Mouse (Mus musculus) MEL (cell line): ENCODE measurements around the gene Hectd3. TPM values are rescaled to one million over a fixed set of nuclear protein-coding genes. Genes with fewer than 3 reads are reported as not detected.

Experiments
- DNase-seq: peaks from one replicate; pipeline ENCODE4 v3.0.0; 2011; ENCODE audit warnings: low read depth, low spot score
- H3K27ac ChIP-seq: 2 replicates; pipeline ENCODE4 v1.5.1; 2012; ENCODE audit warnings: low read depth, mild to moderate bottlenecking, control low read depth, low read length, moderate library complexity; ENCODE audit not compliant: control insufficient read depth
- H3K27me3 ChIP-seq, 2 experiments: fragments of 150-350 bp in 1 of 2; sonication (generic) in 1 of 2; 2 replicates each; pipeline ENCODE4 v1.6.1; 2012; ENCODE audit warnings: low read length in 2 of 2, mild to moderate bottlenecking in 2 of 2, improper control_type of control experiment in 1 of 2, moderate library complexity in 1 of 2; ENCODE audit not compliant: insufficient read depth in 2 of 2, control insufficient read depth in 1 of 2
- H3K36me3 ChIP-seq, 2 experiments: 2 replicates each; pipeline ENCODE4 v1.6.1; 2012 to 2014; ENCODE audit warnings: low read length in 2 of 2, improper control_type of control experiment in 1 of 2, inconsistent platforms in 1 of 2, mild to moderate bottlenecking in 1 of 2; ENCODE audit not compliant: insufficient read depth in 2 of 2, control insufficient read depth in 1 of 2
- H3K4me1 ChIP-seq, 2 experiments: fragments of 150-350 bp in 1 of 2; sonication (generic) in 1 of 2; 2 replicates each; pipeline ENCODE4 v1.6.1; 2012; ENCODE audit warnings: low read length in 2 of 2, improper control_type of control experiment in 1 of 2, mild to moderate bottlenecking in 1 of 2; ENCODE audit not compliant: insufficient read depth in 2 of 2, control insufficient read depth in 1 of 2
- H3K4me3 ChIP-seq, 2 experiments: fragments of 150-350 bp in 1 of 2; sonication (generic) in 1 of 2; 2 replicates each; pipeline ENCODE4 v1.5.1; 2012; ENCODE audit warnings: low read depth in 2 of 2, low read length in 2 of 2, mild to moderate bottlenecking in 2 of 2, moderate library complexity in 2 of 2, control low read depth in 1 of 2, improper control_type of control experiment in 1 of 2; ENCODE audit not compliant: control insufficient read depth in 1 of 2, insufficient read depth in 1 of 2
- H3K79me2 ChIP-seq: 2 replicates; pipeline ENCODE4 v1.6.1; 2012; ENCODE audit warnings: mild to moderate bottlenecking, low read length, moderate library complexity; ENCODE audit not compliant: control insufficient read depth, poor library complexity, insufficient read depth
- H3K9ac ChIP-seq: 2 replicates; pipeline ENCODE4 v1.6.1; 2012; ENCODE audit warnings: low read depth, mild to moderate bottlenecking, control low read depth, low read length, moderate library complexity; ENCODE audit not compliant: control insufficient read depth, poor library complexity, severe bottlenecking
- H3K9me3 ChIP-seq: fragments of 150-350 bp; sonication (generic); replicated peaks from 2 replicates; pipeline ENCODE4 v1.6.1; 2012; ENCODE audit warnings: mild to moderate bottlenecking, low read length, improper control_type of control experiment, moderate library complexity; ENCODE audit not compliant: insufficient read depth
- BHLHE40 ChIP-seq: IDR thresholded peaks from 2 replicates; pipeline ENCODE4 v1.6.1; 2012; ENCODE audit warnings: low read depth, mild to moderate bottlenecking, inconsistent platforms, low read length, improper control_type of control experiment, borderline replicate concordance
- CHD1 ChIP-seq: IDR thresholded peaks from 2 replicates; pipeline ENCODE4 v1.6.1; 2012; ENCODE audit warnings: low read depth, mild to moderate bottlenecking, inconsistent platforms, low read length, improper control_type of control experiment
- CTCF ChIP-seq, 3 experiments: IDR thresholded peaks in 2 of 3; conservative IDR thresholded peaks in 1 of 3; 2 replicates each; pipeline ENCODE4 v1.5.1; 2011 to 2012; ENCODE audit warnings: low read length in 3 of 3, low read depth in 2 of 3, mild to moderate bottlenecking in 2 of 3, improper control_type of control experiment in 1 of 3, inconsistent platforms in 1 of 3, mixed read lengths in 1 of 3, moderate library complexity in 1 of 3; ENCODE audit not compliant: control insufficient read depth in 1 of 3, insufficient read depth in 1 of 3, poor library complexity in 1 of 3, severe bottlenecking in 1 of 3
- E2F4 ChIP-seq: IDR thresholded peaks from 2 replicates; pipeline ENCODE4 v1.6.1; 2011; ENCODE audit warnings: low read depth, low read length, improper control_type of control experiment, borderline replicate concordance
- ELF1 ChIP-seq: IDR thresholded peaks from 2 replicates; pipeline ENCODE4 v1.6.1; 2014; ENCODE audit warnings: low read depth, mild to moderate bottlenecking, inconsistent platforms, low read length, improper control_type of control experiment, moderate library complexity
- EP300 ChIP-seq, 2 experiments: IDR thresholded peaks; 2 replicates each; pipeline ENCODE4 v1.6.1; 2011; ENCODE audit warnings: improper control_type of control experiment in 2 of 2, low read length in 2 of 2, low read depth in 1 of 2, mild to moderate bottlenecking in 1 of 2
- ETS1 ChIP-seq: IDR thresholded peaks from 2 replicates; pipeline ENCODE4 v1.6.1; 2012; ENCODE audit warnings: low read depth, mild to moderate bottlenecking, inconsistent platforms, low read length, improper control_type of control experiment, moderate library complexity
- GABPA ChIP-seq: IDR thresholded peaks from 2 replicates; pipeline ENCODE4 v1.6.1; 2012; ENCODE audit warnings: low read depth, mild to moderate bottlenecking, inconsistent platforms, low read length, improper control_type of control experiment, moderate library complexity
- GATA1 ChIP-seq: IDR thresholded peaks from 2 replicates; pipeline ENCODE4 v1.6.1; 2011; ENCODE audit warnings: low read depth, low read length, improper control_type of control experiment
- HCFC1 ChIP-seq: IDR thresholded peaks from 2 replicates; pipeline ENCODE4 v1.6.1; 2012; ENCODE audit warnings: low read depth, mild to moderate bottlenecking, inconsistent platforms, low read length, improper control_type of control experiment, moderate library complexity
- KAT2A ChIP-seq: conservative IDR thresholded peaks from 2 replicates; pipeline ENCODE4 v1.6.1; 2012; ENCODE audit warnings: low read depth, low read length, improper control_type of control experiment, inconsistent platforms
- MAFK ChIP-seq: IDR thresholded peaks from 2 replicates; pipeline ENCODE4 v1.6.1; 2011; ENCODE audit warnings: low read depth, mild to moderate bottlenecking, low read length, improper control_type of control experiment, borderline replicate concordance
- MAZ ChIP-seq: IDR thresholded peaks from 2 replicates; pipeline ENCODE4 v1.6.1; 2012; ENCODE audit warnings: low read depth, mild to moderate bottlenecking, inconsistent platforms, low read length, improper control_type of control experiment
- MEF2A ChIP-seq: IDR thresholded peaks from 2 replicates; pipeline ENCODE4 v1.6.1; 2014; ENCODE audit warnings: low read depth, mild to moderate bottlenecking, inconsistent platforms, low read length, improper control_type of control experiment; ENCODE audit not compliant: poor library complexity, insufficient replicate concordance, severe bottlenecking; ENCODE audit errors: extremely low read depth
- MYC ChIP-seq: IDR thresholded peaks from 2 replicates; pipeline ENCODE4 v1.6.1; 2011; ENCODE audit warnings: low read depth, mild to moderate bottlenecking, low read length, improper control_type of control experiment, moderate library complexity
- NRF1 ChIP-seq: IDR thresholded peaks from 2 replicates; pipeline ENCODE4 v1.6.1; 2014; ENCODE audit warnings: low read depth, mild to moderate bottlenecking, inconsistent platforms, low read length, improper control_type of control experiment, moderate library complexity; ENCODE audit not compliant: poor library complexity, insufficient read depth, severe bottlenecking
- POLR2A ChIP-seq, 2 experiments: IDR thresholded peaks; 2 replicates each; pipeline ENCODE4 v1.6.1; 2011 to 2012; ENCODE audit warnings: low read length in 2 of 2, mild to moderate bottlenecking in 2 of 2, control low read depth in 1 of 2, improper control_type of control experiment in 1 of 2, low read depth in 1 of 2, moderate library complexity in 1 of 2; ENCODE audit not compliant: control insufficient read depth in 1 of 2, insufficient read depth in 1 of 2, poor library complexity in 1 of 2
- POLR2AphosphoS2 ChIP-seq: IDR thresholded peaks from 2 replicates; pipeline ENCODE4 v1.6.1; 2011; ENCODE audit warnings: low read length, improper control_type of control experiment
- POLR2AphosphoS5 ChIP-seq: IDR thresholded peaks from 2 replicates; pipeline ENCODE4 v1.6.1; 2012; ENCODE audit warnings: low read depth, borderline replicate concordance, mild to moderate bottlenecking, inconsistent platforms, low read length, moderate library complexity, mixed read lengths
- RAD21 ChIP-seq: IDR thresholded peaks from 2 replicates; pipeline ENCODE4 v1.6.1; 2011; ENCODE audit warnings: mild to moderate bottlenecking, low read depth, low read length, improper control_type of control experiment
- RCOR1 ChIP-seq: IDR thresholded peaks from 2 replicates; pipeline ENCODE4 v1.6.1; 2012; ENCODE audit warnings: low read depth, mild to moderate bottlenecking, inconsistent platforms, low read length, improper control_type of control experiment
- SMC3 ChIP-seq: IDR thresholded peaks from 2 replicates; pipeline ENCODE4 v1.6.1; 2011; ENCODE audit warnings: low read depth, low read length, improper control_type of control experiment
- TAL1 ChIP-seq: IDR thresholded peaks from 2 replicates; pipeline ENCODE4 v1.6.1; 2012; ENCODE audit warnings: mild to moderate bottlenecking, inconsistent platforms, low read length, moderate library complexity, mixed read lengths
- TBP ChIP-seq: IDR thresholded peaks from 2 replicates; pipeline ENCODE4 v1.8.0; 2011; ENCODE audit warnings: low read depth, low read length, improper control_type of control experiment
- TCF12 ChIP-seq: IDR thresholded peaks from 2 replicates; pipeline ENCODE4 v1.6.1; 2014; ENCODE audit warnings: low read depth, mild to moderate bottlenecking, inconsistent platforms, low read length, improper control_type of control experiment, moderate library complexity
- USF2 ChIP-seq, 2 experiments: IDR thresholded peaks; 2 replicates each; pipeline ENCODE4 v1.6.1; 2011 to 2012; ENCODE audit warnings: improper control_type of control experiment in 2 of 2, low read length in 2 of 2, borderline replicate concordance in 1 of 2, inconsistent platforms in 1 of 2, low read depth in 1 of 2, mild to moderate bottlenecking in 1 of 2; ENCODE audit not compliant: insufficient read depth in 1 of 2
- ZC3H11A ChIP-seq: IDR thresholded peaks from 2 replicates; pipeline ENCODE4 v1.6.1; 2012; ENCODE audit warnings: low read depth, mild to moderate bottlenecking, inconsistent platforms, low read length, improper control_type of control experiment
- ZKSCAN1 ChIP-seq: IDR thresholded peaks from 2 replicates; pipeline ENCODE4 v1.6.1; 2012; ENCODE audit warnings: low read depth, mild to moderate bottlenecking, inconsistent platforms, low read length, improper control_type of control experiment, moderate library complexity
- ZNF384 ChIP-seq: IDR thresholded peaks from 2 replicates; pipeline ENCODE4 v1.6.1; 2012; ENCODE audit warnings: low read depth, mild to moderate bottlenecking, inconsistent platforms, low read length, improper control_type of control experiment
- polyA plus RNA-seq, 2 experiments: library from polyadenylated mRNA; stranded (reverse) in 1 of 2; unstranded in 1 of 2; fragments of >175 nt in 1 of 2; fragments of >200 nt in 1 of 2; gene quantifications; 2 replicates each; pipeline versions ENCODE4 v1.2.1 to v1.2.4; 2012; ENCODE audit warnings: low replicate concordance in 2 of 2, low read depth in 1 of 2; ENCODE audit not compliant: insufficient read length in 2 of 2, insufficient read depth in 1 of 2, missing spikeins in 1 of 2
- total RNA-seq: library from RNA; depleted of rRNA; stranded (reverse); fragments of 300-350 nt; gene quantifications from 2 replicates; pipeline ENCODE4 v1.2.3, GENCODE M21; 2012

Hectd3 gene
- total and polyA plus RNA-seq, 3 experiments = 9.8 to 19.1 TPM; not detected in 1

DNA sequence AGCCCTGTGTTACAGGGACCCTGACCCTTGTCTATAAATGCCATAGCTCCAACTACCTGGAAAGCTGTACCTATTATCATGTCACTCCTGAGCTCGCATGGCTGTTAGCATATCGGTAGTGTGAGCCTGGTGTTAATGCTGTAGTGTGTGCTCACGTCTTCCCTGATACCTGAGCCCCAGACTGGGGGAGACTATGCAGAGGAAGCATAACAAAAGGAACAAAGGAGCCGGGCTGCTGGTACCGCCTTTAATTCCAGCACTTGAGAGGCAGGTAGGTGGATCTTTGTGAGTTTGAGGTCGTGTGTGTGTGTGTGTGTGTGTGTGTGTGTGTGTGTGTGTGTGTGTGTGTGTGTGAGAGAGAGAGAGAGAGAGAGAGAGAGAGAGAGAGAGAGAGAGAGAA, 5.4 kb upstream of the Hectd3 start:
- Histone ChIP-seq H3K9ac (no peak overlapping the region), H3K9me3 (no peaks in the 10 kb centered on the region), H3K4me1 (peaks cover 0 to 11% of the 10 kb centered on the region in 2 experiments; a peak in 2 of 4 replicates), H3K27ac (no peak overlapping the region), H3K79me2 (peaks cover 3% of the 10 kb centered on the region; the same call in 1 of the 2 replicates), H3K4me3 (no peak overlapping the region), H3K27me3 (no peaks in the 10 kb centered on the region), H3K36me3 (peaks cover 0 to 5% of the 10 kb centered on the region in 2 experiments; a peak in 2 of 4 replicates)
- DNase-seq = no peak
- TF ChIP-seq ZKSCAN1 (no peak), CHD1 (no peak), MAFK (no peak), TAL1 (no peak), KAT2A (no peak), ETS1 (no peak), POLR2AphosphoS2 (no peak), POLR2AphosphoS5 (no peak), ZNF384 (no peak), HCFC1 (no peak), MEF2A (no peak), ZC3H11A (no peak), NRF1 (no peak), GATA1 (no peak), SMC3 (no peak), USF2 (IDR thresholded peaks at IDR 0.05; ENCODE audit: borderline replicate concordance in 1 of 2, insufficient read depth in 1 of 2, low read depth in 1 of 2, low read length in 2 of 2) (no peak), TCF12 (no peak), TBP (no peak), MYC (no peak)
- TF ChIP-seq, all 39 proteins: peak for 0

DNA sequence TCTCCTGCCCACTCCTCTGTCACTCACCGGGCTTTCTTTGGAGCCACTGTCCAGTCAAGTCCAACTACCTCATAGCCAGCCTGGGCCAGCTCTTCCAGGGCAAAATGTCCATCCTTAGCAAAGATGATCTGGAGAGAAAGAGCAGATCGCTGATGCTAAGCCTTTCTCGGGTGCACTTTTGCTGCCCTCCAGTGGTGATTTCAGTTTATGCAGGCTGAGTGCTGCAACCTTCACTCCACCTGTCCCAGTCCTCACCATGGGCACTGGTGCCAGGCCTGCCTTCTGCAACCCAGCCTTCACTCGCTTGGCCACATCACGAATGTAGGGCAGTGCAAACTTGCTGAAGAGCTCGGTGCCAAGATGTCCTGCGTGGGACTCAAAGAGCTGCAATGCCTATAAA, 3.8 kb upstream of the Hectd3 start:
- Histone ChIP-seq H3K79me2 (peaks cover 6% of the 10 kb centered on the region; the same call in 1 of the 2 replicates), H3K4me3 (no peak overlapping the region), H3K9me3 (no peaks in the 10 kb centered on the region), H3K27ac (no peak overlapping the region), H3K27me3 (no peaks in the 10 kb centered on the region), H3K9ac (no peak overlapping the region), H3K4me1 (peaks cover 0 to 9% of the 10 kb centered on the region in 2 experiments; a peak in 2 of 4 replicates), H3K36me3 (peaks cover 0 to 5% of the 10 kb centered on the region in 2 experiments; a peak in 2 of 4 replicates)
- peak; percentile 80 for DNase-seq
- TF ChIP-seq POLR2A (IDR thresholded peaks at IDR 0.05; ENCODE audit: control insufficient read depth in 1 of 2, insufficient read depth in 1 of 2, low read depth in 1 of 2, low read length in 2 of 2, poor library complexity in 1 of 2) (no peak), MAFK (no peak), ZKSCAN1 (no peak), MAZ (0 out of 2 replicates have a peak, but pooled peaks have one; percentile 26), EP300 (IDR thresholded peaks at IDR 0.05; ENCODE audit: low read depth in 1 of 2, low read length in 2 of 2) (no peak), TCF12 (no peak), RAD21 (peak; percentile 74), E2F4 (no peak), KAT2A (no peak), ETS1 (no peak), GABPA (no peak), BHLHE40 (peak; percentile 34), CHD1 (no peak), ELF1 (no peak), MYC (0 out of 2 replicates have a peak, but pooled peaks have one; percentile 19), RCOR1 (0 out of 2 replicates have a peak, but pooled peaks have one; percentile 12), HCFC1 (no peak), ZC3H11A (peak; percentile 39; the same call in 1 of the 2 replicates), CTCF (IDR thresholded peaks at IDR 0.05 in 2 of 3, conservative IDR thresholded peaks at IDR 0.05 in 1 of 3; ENCODE audit: control insufficient read depth in 1 of 3, insufficient read depth in 1 of 3, low read depth in 2 of 3, low read length in 3 of 3, poor library complexity in 1 of 3, severe bottlenecking in 1 of 3) (peak; percentile 76 to 95 (median 85)), TAL1 (no peak), SMC3 (peak; percentile 71)
